Mouse (Mus musculus) heart, adult 2 months (tissue): Measurements from ENCODE around the gene Pitpnm1.

Experiments
- CTCF ChIP-seq: fragments of 200-600 bp; IDR thresholded peaks from 2 replicates; pipeline ENCODE4 v1.8.1; 2022; ENCODE audit warnings: antibody characterized with exemption, mild to moderate bottlenecking, moderate library complexity
- EP300 ChIP-seq: fragments of 200-500 bp; IDR thresholded peaks from 2 replicates; pipeline ENCODE4 v1.6.1; 2011; ENCODE audit warnings: low read depth, low read length, control low read depth; ENCODE audit not compliant: insufficient read depth
- POLR2A ChIP-seq: fragments of 200-500 bp; IDR thresholded peaks from 2 replicates; pipeline ENCODE4 v1.6.1; 2011; ENCODE audit warnings: mild to moderate bottlenecking, low read depth, low read length, control low read depth; ENCODE audit not compliant: insufficient read depth

GRCm38 (mm10) chr19:4101466-4101865, 1.7 kb downstream of the Pitpnm1 start:
- TF ChIP-seq EP300 (no peak), POLR2A (no peak), CTCF (no peak)
